Comparison of ENCODE assay signal across 18 mouse cellular contexts in the genomic region with DNA sequence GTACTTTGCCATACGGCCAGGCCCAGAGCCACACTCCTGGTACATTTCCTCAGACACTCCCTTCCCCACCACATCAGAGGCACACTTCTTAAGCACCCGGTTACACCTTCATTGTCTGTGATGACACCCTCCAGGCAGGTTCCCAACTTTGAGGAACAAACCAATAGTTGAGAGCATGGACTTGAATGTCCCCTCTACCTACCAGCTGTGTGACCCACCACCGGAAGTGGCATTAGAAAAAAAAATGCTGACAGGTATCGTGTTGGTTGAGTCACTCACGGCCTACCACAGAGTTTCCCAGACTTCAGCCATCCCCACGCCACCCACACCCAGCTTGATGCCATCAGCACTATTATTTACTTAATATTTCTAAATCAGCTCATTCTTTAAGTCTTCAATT.
DNase-seq lines count a peak whose midpoint lies in the region; ATAC-seq and TF ChIP-seq lines count a peak whose summit lies in the region.
"Had no signal": no experiment of that assay in that cellular context is flagged by ENCODE, and none has a peak within 500 bp of the region (broad histone marks: within the 10 kb centered on the region; RNA-seq: fewer than 3 reads in every experiment).

No protein-coding gene starts in this region.

- no peak for ATAC-seq in midbrain, embryonic 16.5 days

- intact Hi-C loops in left cerebral cortex, adult 2 months (cut with DNase I): loop anchor here (2.0 kb wide), 1 partner anchor 116 kb away; no protein-coding TSS in a partner anchor

- H3K9ac ChIP-seq in midbrain, embryonic 16.5 days (ENCODE audit: low read depth, low read length): no peak overlapping the region
- H3K9ac ChIP-seq: heart, embryonic 15.5 days; limb, embryonic 12.5 days; lung, embryonic 15.5 days; neural tube, embryonic 15.5 days; stomach, embryonic 15.5 days had no signal

- no peak for DNase-seq in midbrain, embryonic 10.5 days (ENCODE audit: low spot score)
- peak; percentile 78 for DNase-seq in naive thymus-derived CD4-positive, alpha-beta T cell, adult 2 months (ENCODE audit: low read depth)
- DNase-seq in thymus, postnatal 36 days: peak; percentile 54 to 58
- DNase-seq in left cerebral cortex, adult 2 months (ENCODE audit: extremely low spot score in 1 of 2, low spot score in 2 of 2): no peak
- DNase-seq in MN1 (ENCODE audit: low spot score): no peak
- DNase-seq in layer of hippocampus, adult 9-11 months: no peak
- DNase-seq: cerebellum, adult 9-10 months; right cerebral cortex, postnatal 4 days had no signal

- no peaks in the 10 kb centered on the region for H3K9me3 ChIP-seq in midbrain, embryonic 10.5 days (replicated peaks)
- no peaks in the 10 kb centered on the region for H3K9me3 ChIP-seq in midbrain, embryonic 16.5 days (replicated peaks; ENCODE audit: control insufficient read depth, low read length, poor library complexity, severe bottlenecking)
- H3K9me3 ChIP-seq: embryonic facial prominence, embryonic 10.5 days; heart, embryonic 15.5 days; limb, embryonic 12.5 days; lung, embryonic 15.5 days; neural tube, embryonic 15.5 days; stomach, embryonic 15.5 days had no signal

- no peak for TF ChIP-seq CTCF in left cerebral cortex, adult 2 months (IDR thresholded peaks at IDR 0.05)

- H3K27ac ChIP-seq in midbrain, embryonic 10.5 days (replicated peaks): peak overlapping the region; percentile 13; the same call in 1 of the 2 replicates
- no peak overlapping the region for H3K27ac ChIP-seq in midbrain, embryonic 16.5 days (ENCODE audit: low read length)
- H3K27ac ChIP-seq in brown adipose tissue, adult 24 weeks (replicated peaks; ENCODE audit: low read depth, low read length): 0 out of 2 replicates have a peak overlapping the region, but pooled peaks have one; percentile 21
- H3K27ac ChIP-seq in left cerebral cortex, adult 2 months: no peak overlapping the region
- H3K27ac ChIP-seq: embryonic facial prominence, embryonic 10.5 days; heart, embryonic 15.5 days; kidney, postnatal 0 days; limb, embryonic 12.5 days; lung, embryonic 15.5 days; neural tube, embryonic 15.5 days; stomach, embryonic 15.5 days had no signal

- H3K36me3 ChIP-seq in midbrain, embryonic 10.5 days: no peaks in the 10 kb centered on the region
- H3K36me3 ChIP-seq in midbrain, embryonic 16.5 days (ENCODE audit: control insufficient read depth, insufficient read depth, low read length): no peaks in the 10 kb centered on the region
- H3K36me3 ChIP-seq: embryonic facial prominence, embryonic 10.5 days; heart, embryonic 15.5 days; limb, embryonic 12.5 days; lung, embryonic 15.5 days; neural tube, embryonic 15.5 days; stomach, embryonic 15.5 days had no signal

- no peak overlapping the region for H3K4me2 ChIP-seq in midbrain, embryonic 16.5 days (ENCODE audit: low read length)
- H3K4me2 ChIP-seq: heart, embryonic 15.5 days; limb, embryonic 12.5 days; lung, embryonic 15.5 days; midbrain, embryonic 11.5 days; neural tube, embryonic 15.5 days; stomach, embryonic 15.5 days had no signal

- H3K4me1 ChIP-seq in midbrain, embryonic 10.5 days: peaks cover 41% of the 10 kb centered on the region
- peaks cover 23% of the 10 kb centered on the region for H3K4me1 ChIP-seq in midbrain, embryonic 16.5 days (ENCODE audit: control insufficient read depth, insufficient read depth, low read length)
- peaks cover 31% of the 10 kb centered on the region for H3K4me1 ChIP-seq in brown adipose tissue, adult 24 weeks (ENCODE audit: control insufficient read depth, insufficient read depth, insufficient read length, low read length)

- WGBS in midbrain, embryonic 10.5 days: 67% methylated on average over 6 of the region's 6 CpGs
- 73% methylated on average over 6 of the region's 6 CpGs for WGBS in midbrain, embryonic 16.5 days

- H3K4me3 ChIP-seq in midbrain, embryonic 10.5 days: no peak overlapping the region
- no peak overlapping the region for H3K4me3 ChIP-seq in midbrain, embryonic 16.5 days (ENCODE audit: low read depth, low read length)
- no peak overlapping the region for H3K4me3 ChIP-seq in brown adipose tissue, adult 24 weeks (ENCODE audit: insufficient read depth, low read depth, low read length)
- H3K4me3 ChIP-seq in left cerebral cortex, adult 2 months: no peak overlapping the region
- H3K4me3 ChIP-seq: embryonic facial prominence, embryonic 10.5 days; heart, embryonic 15.5 days; limb, embryonic 12.5 days; lung, embryonic 15.5 days; neural tube, embryonic 15.5 days; stomach, embryonic 15.5 days had no signal

- H3K27me3 ChIP-seq in midbrain, embryonic 10.5 days (ENCODE audit: low read depth, poor library complexity, severe bottlenecking): peaks cover 19% of the 10 kb centered on the region; the same call in 1 of the 2 replicates
- H3K27me3 ChIP-seq in midbrain, embryonic 16.5 days (ENCODE audit: control insufficient read depth, insufficient read depth, low read depth, low read length): no peaks in the 10 kb centered on the region
- H3K27me3 ChIP-seq: heart, embryonic 15.5 days; lung, embryonic 15.5 days; neural tube, embryonic 15.5 days; stomach, embryonic 15.5 days had no signal

Comparison
In these comparisons a context has a peak if more than half of its experiments do, and no peak if none do; other contexts are left out.
1. H3K27ac ChIP-seq: peak in midbrain, embryonic 10.5 days (single experiment) and brown adipose tissue, adult 24 weeks (single experiment); none in midbrain, embryonic 16.5 days (single experiment) and left cerebral cortex, adult 2 months (single experiment).
2. DNase-seq: peak in naive thymus-derived CD4-positive, alpha-beta T cell, adult 2 months (single experiment) and thymus, postnatal 36 days (2 of 2); none in midbrain, embryonic 10.5 days (single experiment), left cerebral cortex, adult 2 months (0 of 2), MN1 (single experiment) and layer of hippocampus, adult 9-11 months (single experiment).